Mouse (Mus musculus) ES-Bruce4 (cell line): ENCODE measurements around the gene Atp6ap1l. TPM values are rescaled to one million over a fixed set of nuclear protein-coding genes. Genes with fewer than 3 reads are reported as not detected.
"Not testable (repeated sequence)": the region's sequence is repeated elsewhere in the genome, so short reads cannot be mapped to it uniquely, and the experiment has no call there.

ENCODE experiments used
- H3K27ac ChIP-seq: 2 replicates; pipeline ENCODE4 v1.5.1; 2012; ENCODE audit warnings: low read length, inconsistent platforms; ENCODE audit not compliant: insufficient read depth
- H3K27me3 ChIP-seq: 2 replicates; pipeline ENCODE4 v1.6.1; 2012; ENCODE audit warnings: mild to moderate bottlenecking, low read length, inconsistent platforms; ENCODE audit not compliant: control insufficient read depth, poor library complexity, insufficient read depth, severe bottlenecking
- H3K36me3 ChIP-seq: 2 replicates; pipeline ENCODE4 v1.6.1; 2012; ENCODE audit warnings: inconsistent platforms, mild to moderate bottlenecking, low read length, moderate library complexity; ENCODE audit not compliant: control insufficient read depth, poor library complexity, insufficient read depth, severe bottlenecking
- H3K4me1 ChIP-seq: one replicate; pipeline ENCODE4 v1.8.1; 2011; ENCODE audit warnings: low read length; ENCODE audit not compliant: control insufficient read depth, insufficient read depth
- H3K4me3 ChIP-seq: 2 replicates; pipeline ENCODE4 v1.5.1; 2011; ENCODE audit warnings: low read depth, mild to moderate bottlenecking, low read length
- H3K9ac ChIP-seq: 2 replicates; pipeline ENCODE4 v1.6.1; 2012; ENCODE audit warnings: low read depth, mild to moderate bottlenecking, inconsistent platforms; ENCODE audit not compliant: poor library complexity, severe bottlenecking
- H3K9me3 ChIP-seq: replicated peaks from 2 replicates; pipeline ENCODE4 v1.6.1; 2012; ENCODE audit warnings: mild to moderate bottlenecking, low read length, inconsistent platforms; ENCODE audit not compliant: control insufficient read depth, poor library complexity, insufficient read depth, severe bottlenecking
- CTCF ChIP-seq: IDR thresholded peaks from one replicate; pipeline ENCODE4 v1.8.1; 2011; ENCODE audit warnings: low read depth, low read length
- EP300 ChIP-seq: IDR thresholded peaks from 2 replicates; pipeline ENCODE4 v1.6.1; 2011; ENCODE audit warnings: low read depth, low read length; ENCODE audit not compliant: insufficient read depth
- POLR2A ChIP-seq: IDR thresholded peaks from one replicate; pipeline ENCODE4 v1.8.1; 2011; ENCODE audit warnings: low read length; ENCODE audit not compliant: insufficient read depth
- polyA plus RNA-seq: library from polyadenylated mRNA; stranded (reverse); fragments of >200 nt; gene quantifications from 2 replicates; pipeline ENCODE4 v1.2.4, GENCODE M21; 2011; ENCODE audit warnings: low read depth; ENCODE audit not compliant: missing spikeins, insufficient read depth, insufficient read length

Gene Atp6ap1l
- not detected in 2 replicates for polyA plus RNA-seq

DNA sequence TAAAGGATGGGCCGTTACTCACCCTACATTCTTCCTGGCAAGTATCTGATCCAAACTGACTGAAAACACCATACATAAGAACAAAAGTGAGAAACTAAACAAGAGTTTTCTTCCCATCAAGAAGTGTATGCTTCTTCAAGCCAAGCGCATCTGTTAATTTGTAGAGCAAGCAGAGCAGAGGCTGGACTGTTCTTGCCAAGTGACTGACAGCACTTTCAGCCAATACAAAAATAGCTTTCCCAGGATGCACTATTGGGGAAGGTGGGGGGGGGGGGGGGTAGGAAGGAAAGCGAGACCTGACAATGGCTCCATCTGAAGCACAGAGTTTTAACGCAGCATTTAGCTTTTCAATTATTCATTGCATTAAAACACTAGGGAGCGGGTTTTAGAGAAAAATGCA is at the start of gene Atp6ap1l:
Gene Atp6ap1l (minus strand): TSS at position 180 of the 400 bp plus-strand sequence.
- Histone ChIP-seq H3K36me3 (no peaks in the 10 kb centered on the region), H3K27me3 (no peaks in the 10 kb centered on the region), H3K9ac (no peak within 1 kb of the TSS), H3K9me3 (no peaks in the 10 kb centered on the region), H3K4me1 (no peaks in the 10 kb centered on the region), H3K27ac (no peak within 1 kb of the TSS), H3K4me3 (no peak within 1 kb of the TSS)
- TF ChIP-seq CTCF (no peak), EP300 (no peak), POLR2A (no peak)

DNA sequence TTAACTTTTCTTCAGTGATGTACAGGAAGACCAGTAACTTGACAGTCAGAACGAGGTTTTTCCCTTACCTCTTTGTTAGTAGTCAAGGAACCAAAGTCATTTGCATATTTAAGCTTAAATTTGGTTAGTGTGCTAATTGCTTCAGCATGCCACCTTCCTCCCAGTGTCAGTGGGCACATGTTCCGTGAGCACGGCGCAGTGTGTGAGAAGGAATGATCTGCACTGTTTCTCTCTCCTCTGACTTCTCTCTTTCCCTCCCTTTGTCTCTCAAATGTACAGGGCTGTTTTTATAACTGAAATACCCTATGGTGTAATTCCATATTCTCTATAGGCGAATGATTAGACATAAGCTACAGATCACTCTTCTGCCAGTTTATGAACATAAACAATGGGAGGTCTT is 34.4 kb upstream of the Atp6ap1l start:
- H3K36me3 ChIP-seq, result no peaks in the 10 kb centered on the region
- no peak overlapping the region for H3K4me3 ChIP-seq
- H3K27me3 ChIP-seq, result no peaks in the 10 kb centered on the region
- H3K9me3 ChIP-seq, result no peaks in the 10 kb centered on the region
- no peak overlapping the region for H3K27ac ChIP-seq
- no peaks in the 10 kb centered on the region for H3K4me1 ChIP-seq
- no peak for TF ChIP-seq POLR2A
- TF ChIP-seq EP300, result no peak
- no peak for TF ChIP-seq CTCF
- no peak overlapping the region for H3K9ac ChIP-seq

DNA sequence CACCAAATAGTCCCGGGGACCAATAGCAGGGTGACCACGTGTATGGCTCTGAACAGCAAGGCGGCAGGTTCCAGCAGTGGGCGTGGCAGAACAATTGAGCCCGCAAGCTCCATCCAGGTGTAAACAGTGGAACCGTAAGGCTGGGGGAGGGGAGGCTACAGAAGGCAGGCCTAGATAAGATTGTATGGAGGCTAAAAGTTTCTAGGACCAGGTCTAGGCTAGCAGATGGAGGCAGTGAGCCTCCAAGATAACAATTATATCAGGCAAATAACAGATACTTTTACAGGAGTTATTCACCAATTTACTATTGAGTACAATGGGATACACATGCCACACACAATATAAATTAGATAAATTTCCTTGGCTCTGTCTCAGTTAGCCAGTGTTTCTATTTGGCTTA is 34.0 kb upstream of the Atp6ap1l start:
- Histone ChIP-seq H3K4me3 (no peak overlapping the region), H3K9ac (no peak overlapping the region), H3K27ac (no peak overlapping the region), H3K4me1 (no peaks in the 10 kb centered on the region), H3K9me3 (no peaks in the 10 kb centered on the region), H3K27me3 (no peaks in the 10 kb centered on the region), H3K36me3 (no peaks in the 10 kb centered on the region)
- TF ChIP-seq CTCF, result no peak
- TF ChIP-seq EP300, result peak; percentile 51; the same call in 1 of the 2 replicates
- no peak for TF ChIP-seq POLR2A

DNA sequence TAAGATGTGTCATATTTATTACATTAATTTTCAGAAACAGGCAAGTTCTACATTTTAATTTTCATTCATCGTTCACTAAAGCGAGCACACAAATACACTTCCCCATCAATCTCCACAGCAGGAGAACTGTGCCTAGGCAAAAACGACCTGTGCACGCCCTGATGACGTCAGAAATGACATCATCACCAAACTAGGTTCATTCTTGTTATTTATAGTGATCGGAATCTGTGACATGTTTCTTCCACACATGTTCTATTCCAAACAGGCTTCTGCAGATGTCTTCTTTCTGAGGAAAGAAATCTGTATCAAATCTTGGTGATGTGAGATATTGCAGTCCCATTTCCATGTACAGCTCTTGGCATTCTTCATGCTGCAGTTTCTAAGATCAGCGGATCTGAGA is 30.7 kb upstream of the Atp6ap1l start:
- H3K27ac ChIP-seq, result no peak overlapping the region
- no peaks in the 10 kb centered on the region for H3K9me3 ChIP-seq
- no peaks in the 10 kb centered on the region for H3K36me3 ChIP-seq
- no peaks in the 10 kb centered on the region for H3K4me1 ChIP-seq
- no peak overlapping the region for H3K4me3 ChIP-seq
- H3K9ac ChIP-seq, result no peak overlapping the region
- TF ChIP-seq POLR2A (no peak), EP300 (no peak), CTCF (no peak)
- no peaks in the 10 kb centered on the region for H3K27me3 ChIP-seq

DNA sequence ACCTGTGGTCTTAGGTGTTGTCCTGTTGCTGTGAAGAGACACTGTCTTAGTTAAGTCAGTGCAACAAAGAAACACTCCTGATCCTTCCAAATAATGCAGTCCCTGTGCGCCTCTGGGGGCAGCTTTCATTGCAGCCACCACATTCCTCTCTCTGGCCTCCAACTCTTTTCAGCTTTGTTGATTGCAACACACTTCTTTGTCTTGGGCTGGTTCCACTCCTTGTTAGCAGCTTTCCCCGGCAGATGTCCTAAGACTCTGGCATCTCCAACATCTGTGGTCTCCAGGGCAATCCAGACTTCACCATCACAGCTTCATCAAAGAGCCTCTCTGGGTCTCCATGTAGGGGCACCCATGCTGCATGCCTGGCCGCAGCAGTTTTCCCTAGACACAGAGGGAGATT is 28.1 kb upstream of the Atp6ap1l start:
- TF ChIP-seq EP300, result no peak
- no peak for TF ChIP-seq CTCF
- TF ChIP-seq POLR2A, result no peak
- H3K9ac ChIP-seq, result no peak overlapping the region
- H3K4me1 ChIP-seq, result no peaks in the 10 kb centered on the region
- H3K36me3 ChIP-seq, result no peaks in the 10 kb centered on the region
- H3K27ac ChIP-seq, result no peak overlapping the region
- H3K27me3 ChIP-seq, result no peaks in the 10 kb centered on the region
- H3K9me3 ChIP-seq, result no peaks in the 10 kb centered on the region
- H3K4me3 ChIP-seq, result no peak overlapping the region

DNA sequence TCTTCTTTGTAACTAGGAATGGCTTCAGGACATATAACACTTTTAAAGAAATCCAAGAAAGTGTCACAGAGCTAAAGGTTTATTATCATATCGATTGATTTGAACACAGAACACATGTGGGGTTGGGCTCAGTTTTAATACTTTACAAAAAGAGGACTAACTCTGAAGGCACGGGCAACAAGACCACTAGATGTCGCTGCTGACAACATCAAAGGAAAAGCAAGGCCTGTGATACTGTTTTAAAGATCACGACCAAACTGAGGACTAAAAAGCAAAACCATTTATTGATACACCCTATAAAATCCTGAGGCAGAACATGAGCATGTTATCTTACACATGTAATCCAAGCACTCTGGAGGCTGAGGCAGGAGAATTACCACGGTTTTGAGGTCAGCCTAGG is 24.7 kb upstream of the Atp6ap1l start:
- Histone ChIP-seq H3K36me3 (peaks cover 19% of the 10 kb centered on the region), H3K27me3 (no peaks in the 10 kb centered on the region), H3K4me3 (no peak overlapping the region), H3K4me1 (no peaks in the 10 kb centered on the region), H3K9ac (no peak overlapping the region), H3K9me3 (no peaks in the 10 kb centered on the region), H3K27ac (no peak overlapping the region)
- TF ChIP-seq CTCF (no peak), POLR2A (no peak), EP300 (no peak)

DNA sequence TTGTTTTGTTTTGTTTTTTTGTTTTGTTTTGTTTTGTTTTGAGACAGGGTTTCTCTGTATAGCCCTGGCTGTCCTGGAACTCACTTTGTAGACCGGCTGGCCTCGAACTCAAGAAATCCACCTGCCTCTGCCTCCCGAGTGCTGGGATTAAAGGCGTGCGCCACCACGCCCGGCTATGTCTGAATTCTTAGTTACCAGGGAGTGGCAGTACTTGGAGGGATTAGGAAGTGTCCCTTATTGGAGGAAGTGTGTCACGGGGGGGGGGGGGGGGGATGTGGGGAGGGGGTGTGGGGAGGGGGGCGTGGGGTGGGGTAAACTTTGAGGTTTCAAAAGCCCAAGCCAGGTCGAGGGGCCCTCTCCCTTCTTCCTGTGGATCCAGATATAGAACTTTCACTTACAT is 23.1 kb upstream of the Atp6ap1l start:
- H3K36me3 ChIP-seq, result peaks cover 32% of the 10 kb centered on the region
- H3K9ac ChIP-seq, H3K9me3 ChIP-seq: not testable (repeated sequence)

More for the DNA sequence above, 23.1 kb upstream of the Atp6ap1l start:
- H3K27me3 ChIP-seq, H3K4me1 ChIP-seq, H3K4me3 ChIP-seq, H3K27ac ChIP-seq: not testable (repeated sequence)
